Mouse (Mus musculus) kidney, postnatal 0 days (tissue): ENCODE results near the gene Cers3. TPM values are rescaled to one million over a fixed set of nuclear protein-coding genes. Genes with fewer than 3 reads are reported as not detected.

ENCODE experiments used
- ATAC-seq: fragments of 200-750 bp; cut with Nextera tagmentation; replicated peaks from 2 replicates; pipeline ENCODE4 v1.8.0; 2017; ENCODE audit warnings: low read depth, moderate number of reproducible peaks, moderate TSS enrichment, moderate library complexity; ENCODE audit not compliant: low FRiP score
- DNase-seq: peaks from one replicate; pipeline ENCODE4 v3.0.0-alpha.2; 2016; ENCODE audit warnings: low spot score
- H3K27ac ChIP-seq: fragments of 300-500 bp; sonication (generic); 2 replicates; pipeline ENCODE4 v1.5.1; 2014; ENCODE audit warnings: mild to moderate bottlenecking
- H3K27me3 ChIP-seq: fragments of 300-500 bp; sonication (generic); 2 replicates; pipeline ENCODE4 v1.6.1; 2014; ENCODE audit warnings: low read length, mixed read lengths; ENCODE audit not compliant: insufficient read depth
- H3K36me3 ChIP-seq: fragments of 300-500 bp; sonication (generic); 2 replicates; pipeline ENCODE4 v1.6.1; 2014; ENCODE audit warnings: low read length, mixed read lengths; ENCODE audit not compliant: insufficient read depth
- H3K4me1 ChIP-seq: fragments of 300-500 bp; sonication (generic); replicated peaks from 2 replicates; pipeline ENCODE4 v1.6.1; 2014; ENCODE audit warnings: antibody characterized with exemption, low read length, mixed read lengths; ENCODE audit not compliant: insufficient read depth
- H3K4me2 ChIP-seq: fragments of 300-500 bp; sonication (generic); 2 replicates; pipeline ENCODE4 v1.6.1; 2014; ENCODE audit warnings: mild to moderate bottlenecking, low read length, moderate library complexity, mixed read lengths
- H3K4me3 ChIP-seq: fragments of 300-500 bp; sonication (generic); replicated peaks from 2 replicates; pipeline ENCODE4 v1.5.1; 2014; ENCODE audit warnings: low read depth, low read length
- H3K9ac ChIP-seq: fragments of 300-500 bp; sonication (generic); 2 replicates; pipeline ENCODE4 v1.6.1; 2014; ENCODE audit warnings: low read depth, low read length
- H3K9me3 ChIP-seq: fragments of 300-500 bp; sonication (generic); replicated peaks from 2 replicates; pipeline ENCODE4 v1.6.1; 2016; ENCODE audit warnings: low read length, inconsistent platforms, mixed read lengths
- CTCF ChIP-seq: IDR thresholded peaks from 2 replicates; pipeline ENCODE4 v1.5.1; 2016; ENCODE audit warnings: antibody characterized with exemption, low read depth, mild to moderate bottlenecking, moderate library complexity
- WGBS: fragments of 180-500 bp; shearing (Covaris S2); extraction: QIAGEN DNeasy Blood & Tissue Kit; methylation state at CpG from one replicate; pipeline ENCODE4 v1.1.7; 2014; 5-methylcytosine and 5-hydroxymethylcytosine counted together
- polyA plus RNA-seq: library from polyadenylated mRNA; unstranded; fragments of >200 nt; fragmentation: Nextera tagmentation; extraction: Ambion mirVana; gene quantifications from 2 replicates; pipeline ENCODE4 v1.2.1, GENCODE M21; 2015

Cers3 gene
- polyA plus RNA-seq, 1 experiment from 2014 or later: 2.7 TPM

DNA sequence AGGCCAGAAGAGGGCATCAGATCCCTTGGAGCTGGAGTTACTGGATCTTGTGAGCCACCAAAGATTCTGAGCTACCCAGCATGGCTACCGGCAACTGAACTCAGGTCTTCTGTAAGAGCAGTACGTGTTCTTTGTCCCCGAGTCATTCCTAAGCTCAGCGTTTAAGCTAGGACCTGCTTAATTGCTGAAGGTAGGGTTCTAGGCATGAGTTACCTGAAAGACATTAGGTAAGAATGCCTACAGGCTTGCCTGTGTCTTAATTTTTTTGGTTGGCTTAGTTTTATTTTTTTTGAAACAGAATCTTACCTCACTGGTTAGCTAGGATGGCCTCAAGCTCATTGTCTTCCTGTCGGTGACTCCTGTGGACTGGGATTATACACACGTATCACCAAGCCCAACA is 15.2 kb upstream of the Cers3 start:
- Histone ChIP-seq H3K4me3 (no peak overlapping the region), H3K27me3 (no peaks in the 10 kb centered on the region), H3K27ac (no peak overlapping the region), H3K9me3 (no peaks in the 10 kb centered on the region), H3K36me3 (no peaks in the 10 kb centered on the region), H3K4me2 (no peak overlapping the region), H3K9ac (no peak overlapping the region), H3K4me1 (no peaks in the 10 kb centered on the region)
- TF ChIP-seq CTCF: no peak; the same call in 1 of the 2 replicates
- DNase-seq: no peak
- no peak for ATAC-seq
- 92% methylated on average over 6 of the region's 6 CpGs for WGBS

GRCm38 (mm10) chr7:66729232-66729631 is 14.1 kb upstream of the Cers3 start:
- Histone ChIP-seq H3K36me3 (no peaks in the 10 kb centered on the region), H3K9me3 (no peaks in the 10 kb centered on the region), H3K4me2 (no peak overlapping the region), H3K4me3 (no peak overlapping the region), H3K27me3 (no peaks in the 10 kb centered on the region), H3K27ac (no peak overlapping the region), H3K4me1 (no peaks in the 10 kb centered on the region), H3K9ac (no peak overlapping the region)
- no peak for TF ChIP-seq CTCF
- DNase-seq (no peak), ATAC-seq (no peak)
- WGBS: 71% methylated on average over 2 of the region's 2 CpGs

DNA sequence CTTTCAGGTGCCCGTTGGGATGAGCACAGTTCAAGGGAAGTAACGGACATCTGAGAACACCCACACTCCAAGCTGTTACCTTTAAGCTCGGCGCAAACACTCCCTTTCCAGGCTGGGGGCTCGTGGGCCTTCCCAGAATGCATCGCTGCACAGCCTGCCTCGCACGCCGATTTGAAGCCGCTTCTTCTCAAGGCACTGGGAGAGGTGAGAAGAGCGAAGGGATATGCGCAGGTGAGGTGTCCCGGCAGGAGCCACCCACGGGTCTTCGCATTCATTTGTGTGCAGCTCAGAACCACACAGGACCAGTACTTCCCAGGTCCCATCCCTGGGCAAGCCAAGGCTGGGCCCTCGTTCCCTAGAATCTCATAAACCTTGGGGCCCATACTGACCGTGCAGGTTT is 9.9 kb upstream of the Cers3 start:
- Histone ChIP-seq H3K4me2 (no peak overlapping the region), H3K4me3 (no peak overlapping the region), H3K27ac (no peak overlapping the region), H3K27me3 (no peaks in the 10 kb centered on the region), H3K9me3 (no peaks in the 10 kb centered on the region), H3K4me1 (no peaks in the 10 kb centered on the region), H3K36me3 (no peaks in the 10 kb centered on the region), H3K9ac (no peak overlapping the region)
- no peak for TF ChIP-seq CTCF
- WGBS: 93% methylated on average over 17 of the region's 17 CpGs
- DNase-seq (no peak), ATAC-seq (no peak)

- no peak for DNase-seq
- no peaks in the 10 kb centered on the region for H3K27me3 ChIP-seq
- H3K4me3 ChIP-seq: no peak overlapping the region
- no peaks in the 10 kb centered on the region for H3K4me1 ChIP-seq
- no peak overlapping the region for H3K27ac ChIP-seq
- TF ChIP-seq CTCF: no peak
- H3K4me2 ChIP-seq: no peak overlapping the region
- no peaks in the 10 kb centered on the region for H3K36me3 ChIP-seq
- H3K9ac ChIP-seq: no peak overlapping the region
- H3K9me3 ChIP-seq: no peaks in the 10 kb centered on the region
- WGBS: 94% methylated on average over 11 of the region's 11 CpGs
- ATAC-seq: no peak
These were observed 9.4 kb upstream of the Cers3 start for GRCm38 (mm10) chr7:66733882-66734281.

- DNase-seq (no peak), ATAC-seq (no peak)
- Histone ChIP-seq H3K27ac (no peak overlapping the region), H3K36me3 (no peaks in the 10 kb centered on the region), H3K9me3 (no peaks in the 10 kb centered on the region), H3K4me2 (no peak overlapping the region), H3K9ac (no peak overlapping the region), H3K27me3 (no peaks in the 10 kb centered on the region), H3K4me3 (no peak overlapping the region), H3K4me1 (no peaks in the 10 kb centered on the region)
- 88% methylated on average over 4 of the region's 4 CpGs for WGBS
- TF ChIP-seq CTCF: no peak
These were observed 8.8 kb upstream of the Cers3 start for GRCm38 (mm10) chr7:66734466-66734865.

DNA sequence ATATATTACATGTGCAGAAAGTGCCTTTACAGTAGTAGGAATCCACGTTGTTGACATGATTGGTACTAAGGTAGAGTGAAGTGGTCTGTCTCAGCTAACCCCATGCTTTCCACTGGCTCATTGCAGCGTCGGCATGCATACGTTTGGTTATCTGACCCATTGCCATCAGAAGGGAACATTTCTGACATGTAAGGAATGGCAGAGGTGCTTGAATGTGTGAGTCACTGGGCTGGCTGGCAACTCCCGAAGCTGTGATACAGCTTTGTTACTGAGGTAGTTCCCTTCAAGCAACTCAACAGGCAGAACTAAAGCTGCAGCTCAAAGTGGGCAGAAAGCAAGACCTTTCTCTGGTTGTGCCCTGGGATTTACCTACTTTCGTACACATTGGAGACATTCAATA is 8.3 kb upstream of the Cers3 start:
- H3K4me2 ChIP-seq: no peak overlapping the region
- no peak overlapping the region for H3K27ac ChIP-seq
- 82% methylated on average over 6 of the region's 6 CpGs for WGBS
- ATAC-seq: no peak
- H3K36me3 ChIP-seq: no peaks in the 10 kb centered on the region
- no peak for DNase-seq
- H3K9me3 ChIP-seq: no peaks in the 10 kb centered on the region
- no peak for TF ChIP-seq CTCF
- H3K9ac ChIP-seq: no peak overlapping the region
- no peaks in the 10 kb centered on the region for H3K4me1 ChIP-seq
- H3K4me3 ChIP-seq: no peak overlapping the region
- no peaks in the 10 kb centered on the region for H3K27me3 ChIP-seq

DNA sequence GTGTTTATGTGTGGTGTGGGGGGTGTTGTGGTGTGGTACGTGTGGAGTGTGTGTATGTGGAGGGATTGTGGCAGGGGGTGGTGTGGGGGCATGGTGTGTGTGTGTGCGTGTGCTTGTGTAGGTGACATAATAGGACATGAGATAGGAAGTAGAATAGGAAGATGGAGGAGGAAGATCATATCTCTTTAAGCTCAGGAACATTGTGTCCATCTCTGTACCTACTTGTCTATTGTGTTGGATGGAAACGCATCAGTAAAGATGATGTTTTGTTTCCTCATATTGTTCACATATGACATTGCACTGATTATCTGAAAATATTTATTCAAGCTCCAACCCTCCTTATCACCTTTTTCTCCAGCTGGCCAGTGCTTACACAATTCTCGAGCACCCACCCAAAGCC is 5.9 kb upstream of the Cers3 start:
- no peaks in the 10 kb centered on the region for H3K4me1 ChIP-seq
- ATAC-seq: no peak
- no peak for TF ChIP-seq CTCF
- no peaks in the 10 kb centered on the region for H3K36me3 ChIP-seq
- H3K9me3 ChIP-seq: no peaks in the 10 kb centered on the region
- H3K4me2 ChIP-seq: no peak overlapping the region
- no peak for DNase-seq
- no peak overlapping the region for H3K9ac ChIP-seq
- no peak overlapping the region for H3K27ac ChIP-seq
- WGBS: 86% methylated on average over 4 of the region's 4 CpGs
- H3K4me3 ChIP-seq: no peak overlapping the region
- H3K27me3 ChIP-seq: no peaks in the 10 kb centered on the region
